Mouse (Mus musculus) kidney, adult 11 months (tissue): Measurements from ENCODE around the gene Stoml2.

ENCODE experiments used
- DNase-seq: peaks from one replicate; pipeline ENCODE4 v3.0.0; 2022

Stoml2 gene

DNA sequence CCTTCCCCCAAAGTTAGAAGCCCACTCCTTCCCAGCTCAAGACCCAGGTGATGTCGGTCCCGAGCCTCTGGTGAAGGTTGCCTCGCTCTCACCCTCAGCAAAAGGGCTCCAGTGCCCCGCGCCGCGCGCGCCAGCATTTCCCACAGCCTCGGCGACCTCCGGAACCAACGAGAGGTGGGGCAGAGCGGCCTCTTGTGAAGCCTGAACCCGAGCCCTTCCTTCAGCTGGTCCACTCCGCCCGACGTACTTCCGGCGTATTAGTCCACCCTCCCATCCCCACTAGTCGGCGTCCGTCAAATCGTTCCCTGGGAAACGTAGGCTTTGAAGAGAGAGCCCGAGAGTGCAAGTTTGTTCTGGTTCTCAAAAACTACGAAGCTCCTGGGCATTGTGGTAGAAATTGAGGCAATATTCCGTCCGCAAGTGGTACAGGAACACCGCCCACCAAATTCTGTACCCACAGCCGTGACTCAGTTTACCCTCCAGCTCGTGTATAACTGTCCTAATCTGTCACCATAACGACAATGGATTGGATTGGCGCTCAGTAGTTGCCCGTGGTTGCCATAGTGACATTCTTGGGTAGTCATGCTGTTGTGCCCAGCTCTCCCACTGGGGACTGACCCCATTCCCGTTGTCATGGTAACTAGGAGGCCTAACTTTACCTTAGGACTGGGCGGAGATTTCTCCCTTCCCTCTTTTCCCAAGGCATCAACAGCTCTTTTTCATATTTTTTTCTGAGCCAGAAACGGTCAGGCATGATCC lies at the start of gene Stoml2:
Gene Stoml2, minus strand, starts transcription at position 474 of the 759 bp plus-strand sequence.
- DNase-seq = peak; percentile 95

DNA sequence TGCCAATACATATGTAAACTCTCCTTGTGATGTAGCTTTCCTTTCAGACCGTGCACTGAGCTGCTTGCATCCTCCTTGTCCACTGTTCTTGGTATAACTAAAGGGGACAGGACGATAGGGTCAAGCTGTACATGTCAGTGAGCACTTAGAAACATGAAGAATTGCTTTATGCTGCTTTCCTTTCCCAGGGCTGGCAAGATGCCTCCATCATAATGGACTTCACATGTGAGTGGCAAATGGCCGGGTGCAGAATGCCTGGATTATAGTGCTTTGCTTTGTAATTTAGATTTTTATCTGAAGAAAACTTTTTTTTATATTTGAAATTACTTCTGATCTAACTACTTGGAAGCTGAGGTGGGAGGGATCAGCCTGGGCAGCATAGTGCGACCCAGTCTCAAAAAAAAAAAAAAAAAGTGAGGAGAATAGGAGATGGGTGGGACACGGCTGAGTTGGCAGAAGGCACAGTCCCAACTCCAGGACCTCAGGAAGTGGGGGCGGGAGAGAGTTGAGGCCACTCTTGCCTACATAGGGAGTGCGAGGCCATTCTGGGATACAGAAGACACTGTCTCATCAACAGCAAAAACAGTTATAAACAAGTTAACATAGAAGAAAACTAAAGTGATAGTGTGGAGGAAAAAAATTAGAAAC lies 46.7 kb upstream of the Stoml2 start:
- no peak for DNase-seq

DNA sequence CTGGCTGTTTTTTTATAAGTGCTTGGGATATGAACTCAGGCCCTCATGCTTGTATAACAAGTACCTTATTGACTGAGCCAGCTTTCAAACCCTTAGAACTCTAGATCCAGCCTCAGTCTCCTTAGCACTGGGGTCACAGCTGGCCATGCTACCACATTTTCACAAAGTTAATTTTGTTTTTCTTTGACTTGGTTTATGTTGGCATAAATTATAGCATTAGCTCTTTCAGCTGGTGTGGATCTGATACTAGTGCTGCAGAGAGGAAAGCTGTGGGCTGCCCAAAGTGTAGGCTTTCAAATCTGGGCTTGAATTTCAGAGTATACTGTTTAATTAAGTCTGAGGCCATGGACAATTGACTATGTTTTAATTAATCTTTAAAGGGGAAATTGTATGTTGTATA lies 43.4 kb upstream of the Stoml2 start:
- DNase-seq = no peak

DNA sequence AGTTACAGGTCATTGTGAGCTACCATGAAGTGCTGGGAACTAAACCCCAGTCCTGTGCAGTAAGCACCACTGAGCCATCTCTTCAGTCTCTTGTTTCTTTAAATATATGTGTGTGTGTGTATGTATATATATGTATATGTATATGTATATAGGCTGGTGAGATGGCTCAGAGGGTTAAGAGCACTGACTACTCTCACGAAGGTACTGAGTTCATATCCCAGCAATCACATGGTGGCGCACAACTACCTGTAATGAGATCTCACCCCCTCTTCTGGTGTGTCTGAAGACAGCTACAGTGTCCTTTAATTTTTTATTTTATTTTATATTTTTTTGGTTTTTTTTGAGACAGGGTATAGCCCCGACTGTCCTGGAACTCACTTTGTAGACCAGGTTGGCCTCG lies 34.0 kb upstream of the Stoml2 start:
- DNase-seq = no peak

- DNase-seq = no peak
Observed at GRCm38 (mm10) chr4:43060286-43060685, 28.8 kb upstream of the Stoml2 start.

DNA sequence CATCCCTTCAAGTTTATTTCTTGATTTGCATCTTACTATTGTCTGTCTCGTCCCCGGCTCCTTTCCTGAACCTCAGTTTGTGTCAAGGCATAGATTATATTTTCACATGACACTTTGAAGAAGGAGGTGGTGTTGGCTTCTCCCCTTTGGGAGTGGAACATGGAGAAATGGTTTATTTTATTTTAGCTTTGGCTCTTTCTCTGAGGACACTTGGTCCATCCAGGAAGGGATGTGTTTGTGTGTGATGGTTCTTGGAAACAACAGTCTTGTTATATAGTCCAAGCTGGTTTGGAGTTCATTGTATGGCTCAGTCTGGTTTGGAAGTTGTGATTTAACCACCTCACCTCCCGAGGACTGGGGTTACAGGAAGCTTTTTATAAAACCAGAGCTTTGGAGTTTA lies 28.2 kb upstream of the Stoml2 start:
- DNase-seq = no peak

DNA sequence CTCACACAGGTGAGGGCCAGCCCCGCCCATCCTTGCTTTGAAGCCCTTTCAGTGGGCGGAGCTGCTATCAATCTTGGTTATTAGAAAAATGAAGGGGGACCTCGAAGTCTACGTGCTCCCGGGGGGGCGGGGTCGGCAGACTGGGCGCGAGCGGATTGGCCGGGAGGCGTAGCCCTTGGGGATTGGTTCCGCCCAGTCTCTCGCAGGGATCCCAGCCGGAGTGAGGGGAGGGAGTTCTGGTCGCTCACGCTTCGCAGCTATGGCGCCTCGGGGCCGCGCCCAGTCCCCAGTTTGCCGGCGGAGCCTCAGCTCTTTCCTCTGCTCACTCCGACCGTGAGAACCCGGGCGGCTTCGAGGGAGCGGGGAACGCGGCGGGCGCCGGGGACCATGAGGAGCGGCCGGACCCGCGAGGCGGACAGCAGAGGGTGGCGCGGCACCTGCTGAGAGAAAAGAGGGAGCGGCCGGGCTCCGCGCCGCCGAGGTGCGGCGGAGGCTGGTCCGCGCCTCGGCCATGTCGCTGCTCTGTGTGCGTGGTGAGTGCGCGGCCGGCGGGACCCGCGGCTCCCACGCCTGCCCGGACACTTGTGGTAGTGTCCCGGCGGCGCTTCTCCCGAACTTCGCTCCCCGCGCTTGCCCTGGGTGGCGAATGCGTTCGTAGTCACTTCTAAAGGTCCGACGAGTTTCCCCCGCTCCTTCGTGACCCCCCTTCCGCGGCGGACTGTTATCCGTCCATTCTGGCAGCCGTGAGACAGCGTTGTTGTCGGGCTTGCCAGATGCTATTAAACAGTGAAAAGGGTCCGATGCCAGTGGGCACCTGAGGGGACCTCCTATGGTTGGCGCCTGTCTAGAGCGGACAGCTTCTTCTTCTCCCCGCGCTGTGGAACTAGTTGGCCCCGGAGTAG lies 27.5 kb upstream of the Stoml2 start, which contains the start of gene Unc13b:
Gene Unc13b, plus strand, starts transcription at position 201 of the 902 bp plus-strand sequence.
- DNase-seq = peak; percentile 91

DNA sequence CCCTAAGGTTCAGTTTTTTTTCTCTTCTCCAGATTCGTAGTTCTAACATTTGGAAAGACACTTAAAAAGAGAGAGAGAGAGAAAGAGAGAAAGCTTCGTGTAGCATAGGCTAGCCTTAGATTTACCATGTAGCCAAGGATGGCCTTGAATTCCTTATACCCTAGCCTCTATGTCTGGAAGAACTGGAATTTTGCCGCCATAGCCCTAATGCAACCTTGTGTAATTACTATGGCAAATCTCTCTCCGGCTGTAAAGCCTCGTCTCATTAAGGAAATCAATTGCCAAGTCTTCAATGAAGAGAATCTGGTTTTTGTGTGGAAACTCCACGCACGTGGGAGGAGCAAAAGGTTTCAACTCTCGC lies 26.9 kb upstream of the Stoml2 start:
- no peak for DNase-seq

- no peak for DNase-seq
Observed at GRCm38 (mm10) chr4:43057654-43058053, 26.1 kb upstream of the Stoml2 start.

DNA sequence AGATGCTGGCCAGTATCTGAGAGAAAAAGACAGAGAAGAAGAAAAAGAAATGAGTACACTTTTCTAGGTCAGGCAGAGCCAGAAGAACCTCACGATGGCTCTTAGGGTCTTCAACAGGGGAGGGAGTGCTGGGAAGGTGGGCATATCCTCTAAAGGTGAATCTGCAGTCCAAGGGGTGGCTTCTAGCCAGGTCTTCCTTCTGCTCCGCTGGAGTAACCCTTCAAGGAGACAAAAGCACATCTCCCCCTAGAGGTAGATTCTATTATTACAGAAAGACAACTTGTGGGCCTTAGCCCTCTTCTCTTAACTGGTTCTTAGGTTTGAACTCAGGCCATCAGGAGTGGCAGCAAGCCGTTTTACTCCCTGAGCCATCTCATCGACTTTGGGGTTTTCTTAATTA lies 21.1 kb upstream of the Stoml2 start:
- DNase-seq = peak; percentile 41

DNA sequence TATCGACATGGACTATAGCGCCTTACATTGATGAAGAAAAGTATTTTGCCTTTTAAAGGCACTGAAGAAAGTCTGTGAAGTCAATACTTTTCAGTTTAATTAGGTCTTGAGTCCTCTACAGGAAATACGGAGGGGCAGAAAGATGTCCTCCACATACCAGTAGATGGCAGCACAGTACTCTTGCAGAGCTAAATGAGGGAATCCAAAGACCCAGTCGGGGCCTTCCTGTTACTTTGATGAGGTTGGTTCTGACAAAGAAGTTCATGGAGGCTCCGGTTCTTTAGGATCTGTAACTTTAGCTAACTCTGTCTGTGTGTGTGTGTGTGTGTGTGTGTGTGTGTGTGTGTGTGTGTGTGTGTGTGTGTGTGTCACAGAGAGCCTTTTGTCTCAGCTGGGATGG lies 15.7 kb upstream of the Stoml2 start:
- peak; percentile 81 for DNase-seq

GRCm38 (mm10) chr4:43046607-43047006 lies 15.1 kb upstream of the Stoml2 start:
- no peak for DNase-seq

DNA sequence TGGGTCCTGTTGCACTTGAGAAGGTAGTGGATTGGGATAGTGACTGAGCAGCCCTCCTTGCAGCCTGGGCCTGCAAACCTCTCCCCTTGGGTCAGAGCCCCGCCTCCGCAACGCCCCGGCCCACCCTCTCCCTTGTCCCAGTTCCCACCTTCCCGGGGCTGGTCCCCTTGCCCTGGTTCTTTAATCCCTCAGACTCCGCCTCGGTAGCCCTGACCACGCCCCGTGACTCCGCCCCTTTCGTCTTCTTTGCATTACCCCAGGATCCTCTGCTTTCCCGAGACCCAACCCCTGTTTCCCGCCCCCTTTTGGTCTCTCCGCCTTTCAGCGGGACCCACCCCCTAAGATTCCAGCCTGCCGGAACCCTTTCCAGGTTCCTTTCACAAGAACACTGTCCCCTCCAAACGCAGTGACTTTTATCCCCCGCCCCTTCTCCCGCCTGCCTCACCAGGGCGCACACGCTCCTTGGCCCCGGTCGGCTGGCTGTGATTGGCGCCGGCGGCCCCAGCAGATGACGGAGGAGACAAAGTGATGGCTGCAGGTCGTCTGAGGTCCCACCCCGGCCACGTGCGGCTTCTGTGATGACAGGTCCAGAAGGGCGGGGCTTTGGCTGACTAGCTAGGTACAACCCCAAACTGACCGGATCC lies 14.3 kb upstream of the Stoml2 start, which contains the start of gene Fam214b:
Gene Fam214b, minus strand, starts transcription at position 562 of the 644 bp plus-strand sequence.
- DNase-seq = peak; percentile 99

DNA sequence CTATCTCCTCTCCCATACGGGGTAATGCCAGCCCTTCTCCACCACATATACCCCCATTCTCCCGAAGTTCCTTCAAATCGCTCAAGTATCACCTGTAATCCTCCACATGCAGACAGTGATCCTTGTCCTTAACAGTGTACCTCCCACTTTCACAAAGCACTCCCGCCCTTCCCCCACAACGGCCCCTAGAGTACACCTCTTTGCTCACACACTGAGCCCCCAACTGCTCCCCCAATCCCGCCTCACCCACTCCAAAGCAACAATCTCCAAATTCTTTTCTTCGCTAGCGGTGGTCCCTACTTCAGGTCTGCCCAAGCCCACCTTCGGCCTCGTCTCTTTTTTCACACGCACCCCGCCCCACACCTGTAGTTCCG lies 13.8 kb upstream of the Stoml2 start:
- DNase-seq = no peak

GRCm38 (mm10) chr4:43044673-43045072 lies 13.2 kb upstream of the Stoml2 start:
- peak; percentile 66 for DNase-seq

- peak; percentile 67 for DNase-seq
Observed at GRCm38 (mm10) chr4:43043644-43044357, 12.3 kb upstream of the Stoml2 start.

- DNase-seq = no peak
Observed at GRCm38 (mm10) chr4:43040881-43041547, 9.5 kb upstream of the Stoml2 start.

GRCm38 (mm10) chr4:43040114-43040572 lies 8.6 kb upstream of the Stoml2 start:
- DNase-seq = peak; percentile 98

DNA sequence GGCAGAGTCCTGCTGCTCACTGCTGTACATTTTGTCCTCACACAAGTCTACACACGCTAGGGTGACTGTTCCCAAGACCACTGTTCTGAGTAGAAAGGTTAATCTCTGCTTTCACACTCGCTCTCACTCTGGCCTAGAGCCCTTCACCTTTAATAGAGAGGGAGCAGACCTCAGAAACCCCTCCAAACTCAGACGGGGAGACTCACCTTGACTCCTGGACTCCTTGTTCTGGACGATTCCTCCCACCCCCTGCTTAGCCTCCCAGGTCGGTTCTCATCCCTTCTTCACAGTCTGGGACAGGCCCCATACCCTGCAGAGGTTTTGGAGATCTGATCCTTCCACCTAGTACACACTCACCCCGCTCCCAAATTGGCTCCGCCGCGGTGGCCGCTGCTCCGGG lies 8.1 kb upstream of the Stoml2 start:
- no peak for DNase-seq

DNA sequence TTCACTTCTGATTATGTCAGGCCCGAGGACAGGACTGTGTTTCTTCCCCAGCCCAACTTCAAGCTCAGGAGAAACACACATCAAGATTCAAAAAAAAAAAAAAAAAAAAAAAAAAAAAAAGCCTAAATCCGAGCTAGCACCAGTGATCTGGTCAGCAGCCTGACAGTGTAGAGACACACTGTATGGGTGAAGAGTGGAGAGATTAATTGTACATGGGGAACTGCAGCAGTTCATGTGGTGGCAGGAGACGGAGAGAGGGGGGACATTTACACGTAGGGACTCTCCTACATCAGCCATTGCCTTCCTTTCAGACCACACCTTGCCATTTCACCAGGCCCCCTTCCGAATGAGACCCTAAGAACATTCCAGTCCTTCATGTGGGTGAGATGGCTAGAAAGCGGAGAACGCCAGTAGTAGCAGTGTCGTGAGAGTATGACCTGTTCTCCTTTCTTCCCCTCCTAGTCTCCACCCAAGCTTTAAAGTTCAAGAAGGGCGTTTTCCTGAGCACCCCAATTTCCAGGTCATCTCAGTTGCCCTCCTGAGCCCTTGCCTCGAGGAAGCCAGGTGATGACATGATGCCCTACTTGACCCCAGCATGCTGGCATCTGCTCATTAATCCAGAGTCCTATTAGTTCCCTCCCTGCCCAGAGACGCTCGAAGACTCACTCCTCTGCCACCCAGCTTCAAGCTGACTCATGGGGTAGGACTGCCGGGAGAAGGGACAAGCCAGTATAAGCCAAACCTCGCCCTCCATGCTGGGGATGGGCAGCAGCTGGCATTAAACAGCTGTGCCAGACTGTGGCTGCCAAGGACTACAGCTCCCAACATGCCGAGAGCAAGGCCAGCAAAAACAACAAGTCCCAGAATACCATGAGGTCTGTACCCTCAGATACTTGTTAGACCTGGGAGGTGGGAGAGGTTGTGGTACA lies 7.3 kb upstream of the Stoml2 start:
- DNase-seq = peak; percentile 52
